Mouse (Mus musculus) heart, embryonic 15.5 days (tissue): ENCODE data around the gene Dhx37. TPM values are rescaled to one million over a fixed set of nuclear protein-coding genes. Genes with fewer than 3 reads are reported as not detected.
"Not testable (repeated sequence)": the region's sequence is repeated elsewhere in the genome, so short reads cannot be mapped to it uniquely, and the experiment has no call there.

Experiments used
- ATAC-seq: fragments of 200-750 bp; cut with Nextera tagmentation; replicated peaks from 2 replicates; pipeline ENCODE4 v1.8.0; 2017; ENCODE audit warnings: low read depth, moderate TSS enrichment; ENCODE audit not compliant: insufficient number of reproducible peaks, insufficient read depth, low FRiP score
- H3K27ac ChIP-seq: fragments of 300-500 bp; sonication (generic); 2 replicates; pipeline ENCODE4 v1.5.1; 2015; ENCODE audit warnings: mild to moderate bottlenecking, inconsistent platforms
- H3K27me3 ChIP-seq: fragments of 300-500 bp; sonication (generic); 2 replicates; pipeline ENCODE4 v1.6.1; 2015; ENCODE audit warnings: inconsistent platforms
- H3K36me3 ChIP-seq: fragments of 300-500 bp; sonication (generic); 2 replicates; pipeline ENCODE4 v1.6.1; 2015; ENCODE audit warnings: mild to moderate bottlenecking, inconsistent platforms
- H3K4me1 ChIP-seq: fragments of 300-500 bp; sonication (generic); replicated peaks from 2 replicates; pipeline ENCODE4 v1.6.1; 2015; ENCODE audit warnings: inconsistent platforms
- H3K4me2 ChIP-seq: fragments of 300-500 bp; sonication (generic); 2 replicates; pipeline ENCODE4 v1.6.1; 2015; ENCODE audit warnings: inconsistent platforms, mild to moderate bottlenecking, moderate library complexity
- H3K4me3 ChIP-seq: fragments of 300-500 bp; sonication (generic); 2 replicates; pipeline ENCODE4 v1.5.1; 2015; ENCODE audit warnings: mild to moderate bottlenecking, inconsistent platforms
- H3K9ac ChIP-seq: fragments of 300-500 bp; sonication (generic); 2 replicates; pipeline ENCODE4 v1.6.1; 2015; ENCODE audit warnings: mild to moderate bottlenecking, inconsistent platforms
- H3K9me3 ChIP-seq: fragments of 300-500 bp; sonication (generic); replicated peaks from 2 replicates; pipeline ENCODE4 v1.6.1; 2016; ENCODE audit warnings: inconsistent platforms
- WGBS: fragments of 180-500 bp; shearing (Covaris S2); methylation state at CpG from one replicate; pipeline ENCODE4 v1.1.7; 2015; ENCODE audit warnings: mixed read lengths; 5-methylcytosine and 5-hydroxymethylcytosine counted together
- polyA plus RNA-seq: library from polyadenylated mRNA; unstranded; fragments of >200 nt; fragmentation: Nextera tagmentation; extraction: Ambion mirVana; gene quantifications from 2 replicates; pipeline ENCODE4 v1.2.1, GENCODE M21; 2015

Dhx37 gene
- polyA plus RNA-seq, 1 experiment from 2014 or later = 7.0 TPM

GRCm38 (mm10) chr5:125448026-125448425, 14.1 kb upstream of the Dhx37 start:
- no peak overlapping the region for H3K9ac ChIP-seq
- ATAC-seq = no peak; the same call in 1 of the 2 replicates
- no peak overlapping the region for H3K4me2 ChIP-seq
- H3K9me3 ChIP-seq = no peaks in the 10 kb centered on the region
- H3K4me3 ChIP-seq = no peak overlapping the region
- no peaks in the 10 kb centered on the region for H3K36me3 ChIP-seq
- H3K27me3 ChIP-seq = no peaks in the 10 kb centered on the region
- H3K4me1 ChIP-seq = peaks cover 15% of the 10 kb centered on the region
- peak overlapping the region; percentile 31; the same call in 1 of the 2 replicates for H3K27ac ChIP-seq
- WGBS = 61% methylated on average over 3 of the region's 3 CpGs

GRCm38 (mm10) chr5:125446344-125446743, 12.4 kb upstream of the Dhx37 start:
- H3K36me3 ChIP-seq = no peaks in the 10 kb centered on the region
- no peak for ATAC-seq
- H3K4me3 ChIP-seq = no peak overlapping the region
- no peaks in the 10 kb centered on the region for H3K9me3 ChIP-seq
- H3K4me2 ChIP-seq = no peak overlapping the region
- H3K9ac ChIP-seq = no peak overlapping the region
- WGBS = 70% methylated on average over 7 of the region's 7 CpGs
- H3K4me1 ChIP-seq = peaks cover 25% of the 10 kb centered on the region
- no peak overlapping the region for H3K27ac ChIP-seq
- H3K27me3 ChIP-seq = no peaks in the 10 kb centered on the region

GRCm38 (mm10) chr5:125444554-125444953, 10.6 kb upstream of the Dhx37 start:
- H3K27me3 ChIP-seq = no peaks in the 10 kb centered on the region
- H3K27ac ChIP-seq = no peak overlapping the region
- no peaks in the 10 kb centered on the region for H3K9me3 ChIP-seq
- H3K4me2 ChIP-seq = no peak overlapping the region
- ATAC-seq = no peak
- WGBS = 88% methylated on average over 4 of the region's 4 CpGs
- H3K36me3 ChIP-seq = no peaks in the 10 kb centered on the region
- H3K4me1 ChIP-seq = peaks cover 30% of the 10 kb centered on the region
- H3K9ac ChIP-seq = no peak overlapping the region
- H3K4me3 ChIP-seq = no peak overlapping the region

GRCm38 (mm10) chr5:125443915-125444314, 10.0 kb upstream of the Dhx37 start:
- no peak overlapping the region for H3K9ac ChIP-seq
- WGBS = 80% methylated on average over 3 of the region's 3 CpGs

GRCm38 (mm10) chr5:125443335-125443734, 9.4 kb upstream of the Dhx37 start:
- ATAC-seq = no peak
- Histone ChIP-seq H3K4me1 (peaks cover 23% of the 10 kb centered on the region), H3K27me3 (no peaks in the 10 kb centered on the region), H3K36me3 (no peaks in the 10 kb centered on the region), H3K27ac (no peak overlapping the region), H3K9me3 (no peaks in the 10 kb centered on the region), H3K9ac (no peak overlapping the region), H3K4me3 (0 out of 2 replicates have a peak overlapping the region, but pooled peaks have one; percentile 80), H3K4me2 (no peak overlapping the region)
- 87% methylated on average over 5 of the region's 5 CpGs for WGBS

More at GRCm38 (mm10) chr5:125443915-125444314, 10.0 kb upstream of the Dhx37 start:
- peaks cover 26% of the 10 kb centered on the region for H3K4me1 ChIP-seq
- no peaks in the 10 kb centered on the region for H3K9me3 ChIP-seq
- no peak for ATAC-seq
- H3K4me3 ChIP-seq = no peak overlapping the region
- H3K27ac ChIP-seq = no peak overlapping the region
- H3K36me3 ChIP-seq = no peaks in the 10 kb centered on the region
- H3K4me2 ChIP-seq = no peak overlapping the region
- no peaks in the 10 kb centered on the region for H3K27me3 ChIP-seq

- 21% methylated on average over 27 of the region's 27 CpGs for WGBS
- H3K4me3 ChIP-seq = peak overlapping the region; percentile 80
- H3K4me1 ChIP-seq = peaks cover 16% of the 10 kb centered on the region
- H3K27me3 ChIP-seq = no peaks in the 10 kb centered on the region
- peak overlapping the region; percentile 86 for H3K4me2 ChIP-seq
- peak overlapping the region; percentile 93 for H3K27ac ChIP-seq
- H3K9ac ChIP-seq = peak overlapping the region; percentile 89
- H3K9me3 ChIP-seq = no peaks in the 10 kb centered on the region
- no peaks in the 10 kb centered on the region for H3K36me3 ChIP-seq
- ATAC-seq = no peak
These were observed 8.4 kb upstream of the Dhx37 start for GRCm38 (mm10) chr5:125442136-125442995.

GRCm38 (mm10) chr5:125441234-125442114, 7.6 kb upstream of the Dhx37 start, which contains the start of gene Bri3bp:
Bri3bp (plus strand) TSS chr5:125441568.
- H3K36me3 ChIP-seq = no peaks in the 10 kb centered on the region
- peaks cover 16% of the 10 kb centered on the region for H3K4me1 ChIP-seq
- H3K9ac ChIP-seq = peak within 1 kb of the TSS; percentile 89
- H3K4me3 ChIP-seq = peak within 1 kb of the TSS; percentile 80
- H3K27ac ChIP-seq = peak within 1 kb of the TSS; percentile 93
- no peaks in the 10 kb centered on the region for H3K27me3 ChIP-seq
- H3K4me2 ChIP-seq = peak within 1 kb of the TSS; percentile 86
- no peaks in the 10 kb centered on the region for H3K9me3 ChIP-seq
- ATAC-seq = peak; percentile 92
- under 1% methylated on average over 73 of the region's 97 CpGs for WGBS

GRCm38 (mm10) chr5:125440583-125441233, 6.8 kb upstream of the Dhx37 start:
- WGBS = 7% methylated on average over 7 of the region's 7 CpGs
- peak overlapping the region; percentile 80 for H3K4me3 ChIP-seq
- ATAC-seq = no peak
- H3K4me1 ChIP-seq = peaks cover 16% of the 10 kb centered on the region
- no peaks in the 10 kb centered on the region for H3K36me3 ChIP-seq
- H3K27ac ChIP-seq = peak overlapping the region; percentile 93
- H3K4me2 ChIP-seq = peak overlapping the region; percentile 86
- peak overlapping the region; percentile 89 for H3K9ac ChIP-seq
- no peaks in the 10 kb centered on the region for H3K9me3 ChIP-seq
- no peaks in the 10 kb centered on the region for H3K27me3 ChIP-seq

- WGBS = 54% methylated on average over 15 of the region's 15 CpGs
- Histone ChIP-seq H3K4me3 (peak overlapping the region; percentile 76), H3K36me3 (peaks cover 21% of the 10 kb centered on the region), H3K27ac (peak overlapping the region; percentile 62; the same call in 1 of the 2 replicates), H3K4me1 (peaks cover 15% of the 10 kb centered on the region), H3K4me2 (peak overlapping the region; percentile 87)
- not testable (repeated sequence) for H3K9me3 ChIP-seq, H3K9ac ChIP-seq, H3K27me3 ChIP-seq, ATAC-seq
These were observed 426 bp upstream of the Dhx37 start for GRCm38 (mm10) chr5:125434347-125434746.

- H3K27ac ChIP-seq, ATAC-seq, H3K27me3 ChIP-seq, H3K9me3 ChIP-seq: not testable (repeated sequence)
- 100% methylated on average over 2 of the region's 2 CpGs for WGBS
- Histone ChIP-seq H3K4me2 (peak overlapping the region; percentile 87; the same call in 1 of the 2 replicates), H3K4me1 (peaks cover 15% of the 10 kb centered on the region), H3K36me3 (peaks cover 36% of the 10 kb centered on the region), H3K4me3 (peak overlapping the region; percentile 76), H3K9ac (0 out of 2 replicates have a peak overlapping the region, but pooled peaks have one; percentile 83)
These were observed 1.6 kb downstream of the Dhx37 start for GRCm38 (mm10) chr5:125432324-125432723.
